Mouse (Mus musculus) stomach, postnatal 0 days (tissue): ENCODE results near the gene Sh2d2a. TPM values are rescaled to one million over a fixed set of nuclear protein-coding genes. Genes with fewer than 3 reads are reported as not detected.
"Not testable (repeated sequence)": the region's sequence is repeated elsewhere in the genome, so short reads cannot be mapped to it uniquely, and the experiment has no call there.

ENCODE experiments used
- ATAC-seq: fragments of 200-750 bp; cut with Nextera tagmentation; 2 replicates; pipeline ENCODE4 v1.8.0; 2017; ENCODE audit not compliant: low FRiP score, low TSS enrichment
- DNase-seq: peaks from one replicate; pipeline ENCODE4 v3.0.0-alpha.2; 2016; ENCODE audit warnings: low spot score
- H3K27ac ChIP-seq: fragments of 300-500 bp; sonication (generic); replicated peaks from 2 replicates; pipeline ENCODE4 v1.5.1; 2014; ENCODE audit warnings: mild to moderate bottlenecking, control low read depth
- H3K27me3 ChIP-seq: fragments of 300-500 bp; sonication (generic); 2 replicates; pipeline ENCODE4 v1.6.1; 2014; ENCODE audit warnings: low read length; ENCODE audit not compliant: control insufficient read depth, insufficient read depth
- H3K36me3 ChIP-seq: fragments of 300-500 bp; sonication (generic); 2 replicates; pipeline ENCODE4 v1.6.1; 2014; ENCODE audit warnings: low read length, mixed read lengths; ENCODE audit not compliant: control insufficient read depth, insufficient read depth
- H3K4me1 ChIP-seq: fragments of 300-500 bp; sonication (generic); replicated peaks from 2 replicates; pipeline ENCODE4 v1.6.1; 2014; ENCODE audit warnings: antibody characterized with exemption; ENCODE audit not compliant: control insufficient read depth, insufficient read depth
- H3K4me2 ChIP-seq: fragments of 300-500 bp; sonication (generic); replicated peaks from 2 replicates; pipeline ENCODE4 v1.6.1; 2014; ENCODE audit warnings: low read depth, mild to moderate bottlenecking, control low read depth, moderate library complexity
- H3K4me3 ChIP-seq: fragments of 300-500 bp; sonication (generic); 2 replicates; pipeline ENCODE4 v1.5.1; 2014; ENCODE audit warnings: low read depth, low read length, control low read depth
- H3K9ac ChIP-seq: fragments of 300-500 bp; sonication (generic); 2 replicates; pipeline ENCODE4 v1.6.1; 2014; ENCODE audit warnings: mild to moderate bottlenecking, low read length, control low read depth, mixed read lengths
- H3K9me3 ChIP-seq: fragments of 300-500 bp; sonication (generic); 2 replicates; pipeline ENCODE4 v1.6.1; 2016; ENCODE audit warnings: low read length; ENCODE audit not compliant: control insufficient read depth
- CTCF ChIP-seq: IDR thresholded peaks from 2 replicates; pipeline ENCODE4 v1.5.1; 2016; ENCODE audit warnings: antibody characterized with exemption, low read depth, mild to moderate bottlenecking, moderate library complexity
- EP300 ChIP-seq: optimal IDR thresholded peaks from 2 replicates; pipeline ENCODE3; 2016; ENCODE audit warnings: antibody characterized with exemption
- WGBS: fragments of 180-500 bp; shearing (Covaris S2); extraction: QIAGEN DNeasy Blood & Tissue Kit; methylation state at CpG from one replicate; pipeline ENCODE4 v1.1.7; 2014; 5-methylcytosine and 5-hydroxymethylcytosine counted together
- polyA plus RNA-seq: library from polyadenylated mRNA; unstranded; fragments of >200 nt; fragmentation: Nextera tagmentation; extraction: Ambion mirVana; gene quantifications from 2 replicates; pipeline ENCODE4 v1.2.1, GENCODE M21; 2015

Sh2d2a gene
- polyA plus RNA-seq, 1 experiment from 2014 or later: 0.08 TPM

DNA sequence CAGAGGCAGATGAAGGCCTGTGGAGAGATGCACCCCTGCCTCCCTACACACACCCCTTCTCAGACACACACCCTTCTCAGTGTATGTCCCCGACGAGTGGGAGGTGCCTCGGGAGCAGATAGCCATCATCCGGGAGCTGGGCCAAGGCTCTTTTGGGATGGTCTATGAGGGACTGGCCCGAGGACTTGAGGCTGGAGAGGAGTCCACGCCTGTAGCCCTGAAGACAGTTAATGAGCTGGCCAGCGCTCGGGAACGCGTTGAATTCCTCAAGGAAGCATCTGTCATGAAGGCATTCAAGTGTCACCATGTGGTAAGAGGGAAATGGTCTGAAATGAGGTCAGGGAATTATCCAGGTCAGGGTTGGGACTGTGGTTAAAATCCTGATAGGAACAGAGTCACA, 33.7 kb upstream of the Sh2d2a start:
- no peak overlapping the region for H3K4me2 ChIP-seq
- H3K27ac ChIP-seq: no peak overlapping the region
- WGBS: 42% methylated on average over 10 of the region's 10 CpGs
- H3K9me3 ChIP-seq: no peaks in the 10 kb centered on the region
- no peaks in the 10 kb centered on the region for H3K4me1 ChIP-seq
- no peak for TF ChIP-seq CTCF
- no peak for TF ChIP-seq EP300
- H3K4me3 ChIP-seq: no peak overlapping the region
- H3K9ac ChIP-seq: no peak overlapping the region
- H3K36me3 ChIP-seq: no peaks in the 10 kb centered on the region
- DNase-seq (no peak), ATAC-seq (no peak)
- peaks cover 9% of the 10 kb centered on the region for H3K27me3 ChIP-seq

DNA sequence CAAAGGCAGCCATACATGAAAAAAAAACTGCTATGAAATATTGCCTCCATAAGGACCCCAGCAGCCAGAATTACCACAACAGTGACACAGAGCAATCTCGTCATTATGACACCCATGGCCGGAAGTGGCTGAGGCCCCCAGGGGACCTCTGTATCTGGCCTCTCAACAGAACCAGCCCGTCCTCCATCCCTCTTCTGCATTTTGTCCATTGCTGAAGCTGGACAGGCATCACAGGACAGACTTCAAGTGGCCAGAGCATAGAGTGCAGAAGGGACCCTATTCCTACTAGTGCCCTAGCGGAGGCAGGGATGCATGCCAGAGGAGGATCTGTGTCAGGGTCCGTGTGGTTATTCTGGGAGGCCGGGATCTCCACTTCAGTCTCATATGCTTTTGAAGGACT, 30.4 kb upstream of the Sh2d2a start:
- DNase-seq: no peak
- H3K27me3 ChIP-seq: no peaks in the 10 kb centered on the region
- no peak overlapping the region for H3K9ac ChIP-seq
- H3K4me1 ChIP-seq: no peaks in the 10 kb centered on the region
- no peaks in the 10 kb centered on the region for H3K9me3 ChIP-seq
- H3K4me3 ChIP-seq: no peak overlapping the region
- 64% methylated on average over 6 of the region's 6 CpGs for WGBS
- TF ChIP-seq EP300 (no peak), CTCF (no peak)
- no peaks in the 10 kb centered on the region for H3K36me3 ChIP-seq
- no peak for ATAC-seq
- no peak overlapping the region for H3K4me2 ChIP-seq
- H3K27ac ChIP-seq: no peak overlapping the region

- DNase-seq: peak; percentile 74
- no peaks in the 10 kb centered on the region for H3K4me1 ChIP-seq
- H3K4me3 ChIP-seq: no peak overlapping the region
- no peaks in the 10 kb centered on the region for H3K9me3 ChIP-seq
- ATAC-seq: peak; percentile 36; the same call in 1 of the 2 replicates
- no peaks in the 10 kb centered on the region for H3K27me3 ChIP-seq
- WGBS: 6% methylated on average over 12 of the region's 12 CpGs
- H3K27ac ChIP-seq: no peak overlapping the region
- TF ChIP-seq CTCF: peak; percentile 96
- TF ChIP-seq EP300: no peak
- no peak overlapping the region; the same call in 1 of the 2 replicates for H3K9ac ChIP-seq
- no peak overlapping the region; the same call in 1 of the 2 replicates for H3K4me2 ChIP-seq
- no peaks in the 10 kb centered on the region for H3K36me3 ChIP-seq
Measured at GRCm38 (mm10) chr3:87816646-87817093, 29.9 kb upstream of the Sh2d2a start.

DNA sequence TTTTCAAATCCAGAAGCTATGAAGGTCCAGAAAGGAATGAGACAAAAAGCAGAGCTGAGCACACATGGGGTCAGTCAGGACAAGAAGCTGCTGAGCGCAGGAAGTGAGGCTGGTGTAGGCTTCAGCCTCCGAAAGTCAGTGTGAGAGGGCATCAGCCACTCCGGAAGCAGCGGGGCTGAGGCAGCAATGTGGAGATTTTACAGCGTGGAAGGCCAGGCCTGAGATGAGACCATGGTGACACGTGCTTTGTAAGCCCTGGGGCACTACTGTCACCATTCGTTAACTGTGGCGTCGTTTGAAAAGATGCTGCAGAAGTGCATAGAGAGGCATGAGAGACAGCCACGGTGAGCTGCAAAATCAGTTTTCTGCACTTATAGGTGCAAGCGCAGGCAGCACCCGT, 28.3 kb upstream of the Sh2d2a start:
- H3K4me2 ChIP-seq: no peak overlapping the region
- ATAC-seq (no peak), DNase-seq (no peak)
- no peak for TF ChIP-seq EP300
- H3K4me3 ChIP-seq: no peak overlapping the region
- no peaks in the 10 kb centered on the region for H3K9me3 ChIP-seq
- no peak overlapping the region for H3K9ac ChIP-seq
- no peaks in the 10 kb centered on the region for H3K27me3 ChIP-seq
- WGBS: 67% methylated on average over 12 of the region's 12 CpGs
- no peaks in the 10 kb centered on the region for H3K36me3 ChIP-seq
- no peaks in the 10 kb centered on the region for H3K4me1 ChIP-seq
- H3K27ac ChIP-seq: no peak overlapping the region

DNA sequence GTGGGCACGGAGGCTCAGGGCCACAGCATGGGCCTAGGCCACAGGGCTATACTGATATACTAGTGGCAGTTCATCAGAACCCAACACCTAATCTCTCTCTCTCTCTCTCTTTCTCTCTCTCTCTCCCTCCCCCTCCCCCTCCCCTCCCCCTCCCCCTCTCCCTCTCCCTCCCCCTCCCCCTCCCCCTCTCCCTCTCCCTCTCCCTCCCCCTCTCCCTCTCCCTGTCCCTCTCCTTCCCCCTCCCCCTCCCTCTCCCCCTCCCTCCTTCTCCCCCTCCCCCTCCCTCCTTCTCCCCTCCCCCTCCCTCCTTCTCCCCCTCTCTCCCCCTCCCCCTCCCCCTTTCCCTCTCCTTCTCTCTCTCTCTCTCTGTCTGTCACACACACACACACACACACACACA, 22.3 kb upstream of the Sh2d2a start, which contains the start of gene Pear1:
Gene Pear1, minus strand, starts transcription at position 101 of the 400 bp plus-strand sequence.
- not testable (repeated sequence) for H3K9me3 ChIP-seq, H3K4me3 ChIP-seq, H3K9ac ChIP-seq, ATAC-seq, H3K36me3 ChIP-seq, H3K4me1 ChIP-seq, DNase-seq, H3K27me3 ChIP-seq, H3K4me2 ChIP-seq, H3K27ac ChIP-seq
- WGBS: 63% methylated on average over 1 of the region's 1 CpGs

DNA sequence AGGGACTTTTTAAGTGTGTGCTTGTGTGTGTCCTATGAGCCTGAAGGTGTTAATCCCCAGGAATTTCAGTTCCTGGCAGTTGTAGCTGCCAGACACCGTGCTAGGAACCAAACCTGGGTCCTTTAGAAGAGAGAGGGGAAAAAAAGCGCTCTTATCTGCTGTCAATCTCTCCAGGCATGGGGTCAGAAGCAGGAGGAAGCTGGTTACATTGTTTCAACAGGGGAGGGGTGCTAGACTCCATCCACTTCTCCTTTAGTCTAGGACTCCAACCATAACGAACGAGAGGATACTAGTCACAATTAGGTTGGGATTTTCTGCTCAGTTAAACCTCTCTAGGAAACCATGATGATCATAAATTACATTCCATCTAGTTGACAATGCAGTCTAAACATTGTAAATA, 18.1 kb upstream of the Sh2d2a start:
- no peak overlapping the region for H3K4me3 ChIP-seq
- H3K36me3 ChIP-seq: no peaks in the 10 kb centered on the region
- H3K9ac ChIP-seq: no peak overlapping the region
- TF ChIP-seq EP300 (no peak), CTCF (no peak)
- no peak overlapping the region for H3K27ac ChIP-seq
- H3K4me2 ChIP-seq: no peak overlapping the region
- WGBS: 31% methylated on average over 4 of the region's 4 CpGs
- no peak for ATAC-seq
- no peak for DNase-seq
- no peaks in the 10 kb centered on the region for H3K4me1 ChIP-seq
- H3K27me3 ChIP-seq: no peaks in the 10 kb centered on the region
- no peaks in the 10 kb centered on the region for H3K9me3 ChIP-seq
